Mouse (Mus musculus) CH12.LX (cell line): ENCODE results near the gene Prss57. TPM values are rescaled to one million over a fixed set of nuclear protein-coding genes. Genes with fewer than 3 reads are reported as not detected.

Experiments used
- DNase-seq: peaks from one replicate; pipeline ENCODE4 v3.0.0-alpha.2; 2013; ENCODE audit errors: extremely low read depth
- H3K27ac ChIP-seq: 2 replicates; pipeline ENCODE4 v1.5.1; 2012; ENCODE audit warnings: low read depth, mild to moderate bottlenecking, control low read depth, moderate library complexity; ENCODE audit not compliant: insufficient read depth
- H3K27me3 ChIP-seq: replicated peaks from 2 replicates; pipeline ENCODE3; 2012; ENCODE audit warnings: inconsistent platforms
- H3K36me3 ChIP-seq, 2 experiments: replicated peaks in 1 of 2; 2 replicates each; pipeline versions ENCODE3 to v1.6.1; 2012; ENCODE audit warnings: inconsistent platforms in 1 of 2, low read length in 1 of 2, mild to moderate bottlenecking in 1 of 2, mixed read lengths in 1 of 2, moderate library complexity in 1 of 2; ENCODE audit not compliant: control insufficient read depth in 1 of 2, insufficient read depth in 1 of 2
- H3K4me1 ChIP-seq, 2 experiments: 2 replicates each; pipeline ENCODE4 v1.6.1; 2012; ENCODE audit warnings: inconsistent platforms in 1 of 2, moderate library complexity in 1 of 2; ENCODE audit not compliant: insufficient read depth in 2 of 2, control insufficient read depth in 1 of 2
- H3K4me2 ChIP-seq: 2 replicates; pipeline ENCODE4 v1.6.1; 2012; ENCODE audit warnings: low read depth, mild to moderate bottlenecking, control low read depth; ENCODE audit not compliant: poor library complexity, insufficient read depth, severe bottlenecking
- H3K4me3 ChIP-seq, 3 experiments: fragments of 150-350 bp in 1 of 3; sonication (generic) in 1 of 3; replicated peaks in 1 of 3; 2 replicates each; pipeline versions ENCODE3 to v1.5.1; 2011 to 2012; ENCODE audit warnings: low read depth in 2 of 3, low read length in 2 of 3, mild to moderate bottlenecking in 2 of 3, moderate library complexity in 2 of 3, control low read depth in 1 of 3, improper control_type of control experiment in 1 of 3, inconsistent platforms in 1 of 3, mixed read lengths in 1 of 3; ENCODE audit not compliant: poor library complexity in 1 of 3
- H3K79me2 ChIP-seq: replicated peaks from 2 replicates; pipeline ENCODE4 v1.6.1; 2012; ENCODE audit warnings: mild to moderate bottlenecking, moderate library complexity; ENCODE audit not compliant: control insufficient read depth, poor library complexity, insufficient read depth, severe bottlenecking; ENCODE audit errors: extremely low read depth
- H3K9ac ChIP-seq: 2 replicates; pipeline ENCODE4 v1.6.1; 2012; ENCODE audit warnings: low read depth, mild to moderate bottlenecking, control low read depth, moderate library complexity; ENCODE audit not compliant: insufficient read depth
- H3K9me3 ChIP-seq: replicated peaks from 2 replicates; pipeline ENCODE3; 2012; ENCODE audit warnings: low read length, inconsistent platforms, mixed read lengths
- BHLHE40 ChIP-seq: IDR thresholded peaks from 2 replicates; pipeline ENCODE4 v1.6.1; 2011; ENCODE audit warnings: mild to moderate bottlenecking, low read depth, low read length, improper control_type of control experiment
- CHD1 ChIP-seq: IDR thresholded peaks from 2 replicates; pipeline ENCODE4 v1.6.1; 2012; ENCODE audit warnings: low read depth, low read length, improper control_type of control experiment, inconsistent platforms
- E2F4 ChIP-seq: IDR thresholded peaks from 2 replicates; pipeline ENCODE4 v1.6.1; 2011; ENCODE audit warnings: low read depth, low read length, improper control_type of control experiment; ENCODE audit not compliant: insufficient replicate concordance
- EP300 ChIP-seq: IDR thresholded peaks from 2 replicates; pipeline ENCODE4 v1.6.1; 2011; ENCODE audit warnings: low read length, improper control_type of control experiment
- HCFC1 ChIP-seq: IDR thresholded peaks from 2 replicates; pipeline ENCODE4 v1.6.1; 2012; ENCODE audit warnings: low read depth, mild to moderate bottlenecking, inconsistent platforms, low read length, improper control_type of control experiment
- IRF4 ChIP-seq: IDR thresholded peaks from 2 replicates; pipeline ENCODE4 v1.6.1; 2014; ENCODE audit warnings: low read depth, mild to moderate bottlenecking, inconsistent platforms, low read length, improper control_type of control experiment
- JUN ChIP-seq: IDR thresholded peaks from 2 replicates; pipeline ENCODE4 v1.6.1; 2011; ENCODE audit warnings: low read depth, mild to moderate bottlenecking, low read length, improper control_type of control experiment, moderate library complexity; ENCODE audit not compliant: insufficient read depth
- MAX ChIP-seq: IDR thresholded peaks from 2 replicates; pipeline ENCODE4 v1.6.1; 2011; ENCODE audit warnings: low read length, improper control_type of control experiment
- MAZ ChIP-seq: IDR thresholded peaks from 2 replicates; pipeline ENCODE4 v1.6.1; 2012; ENCODE audit warnings: low read depth, mild to moderate bottlenecking, inconsistent platforms, low read length, improper control_type of control experiment, moderate library complexity
- MXI1 ChIP-seq: IDR thresholded peaks from 2 replicates; pipeline ENCODE4 v1.6.1; 2011; ENCODE audit warnings: mild to moderate bottlenecking, low read depth, low read length, improper control_type of control experiment
- MYC ChIP-seq: IDR thresholded peaks from 2 replicates; pipeline ENCODE4 v1.6.1; 2011; ENCODE audit warnings: low read depth, mild to moderate bottlenecking, improper control_type of control experiment, low read length
- PAX5 ChIP-seq: IDR thresholded peaks from 2 replicates; pipeline ENCODE4 v1.6.1; 2012; ENCODE audit warnings: low read length, inconsistent platforms, mixed read lengths
- POLR2A ChIP-seq: IDR thresholded peaks from 2 replicates; pipeline ENCODE4 v1.6.1; 2011; ENCODE audit warnings: low read depth, mild to moderate bottlenecking, improper control_type of control experiment, low read length
- TCF12 ChIP-seq: IDR thresholded peaks from 2 replicates; pipeline ENCODE4 v1.6.1; 2014; ENCODE audit warnings: low read depth, mild to moderate bottlenecking, inconsistent platforms, low read length, improper control_type of control experiment
- UBTF ChIP-seq: IDR thresholded peaks from 2 replicates; pipeline ENCODE4 v1.6.1; 2012; ENCODE audit warnings: low read depth, mild to moderate bottlenecking, inconsistent platforms, low read length, improper control_type of control experiment, moderate library complexity
- USF2 ChIP-seq: conservative IDR thresholded peaks from 2 replicates; pipeline ENCODE4 v1.6.1; 2011; ENCODE audit warnings: low read depth, low read length, improper control_type of control experiment
- ZKSCAN1 ChIP-seq: IDR thresholded peaks from 2 replicates; pipeline ENCODE4 v1.6.1; 2012; ENCODE audit warnings: low read depth, inconsistent platforms, low read length, improper control_type of control experiment, borderline replicate concordance
- ZNF384 ChIP-seq: IDR thresholded peaks from 2 replicates; pipeline ENCODE4 v1.6.1; 2012; ENCODE audit warnings: low read depth, low read length, improper control_type of control experiment, inconsistent platforms
- dilution Hi-C: fragments of 300-500 bp; cut with MboI; formaldehyde crosslinking; loops from 2 replicates; pipeline ENCODE4 v1.14.3; 2020; ENCODE audit warnings: low sequenced_read_pairs; ENCODE audit not compliant: extremely low pct_unique_long_range_greater_than_20kb, extremely low pct_ligation_motif_present
- in situ Hi-C: fragments of 300-500 bp; cut with MboI; formaldehyde crosslinking; loops from 3 replicates; pipeline ENCODE4 v1.14.3; 2019; ENCODE audit warnings: low sequenced_read_pairs, low pct_ligation_motif_present, low pct_unique_long_range_greater_than_20kb, mixed read lengths
- polyA plus RNA-seq: library from polyadenylated mRNA; unstranded; fragments of >175 nt; gene quantifications from 2 replicates; pipeline ENCODE4 v1.2.1, GENCODE M21; 2012; ENCODE audit warnings: low read depth; ENCODE audit not compliant: insufficient read length
- total RNA-seq, 2 experiments: library from RNA; depleted of rRNA; stranded (reverse); fragments of 300-350 nt in 1 of 2; fragments of >200 nt in 1 of 2; gene quantifications; 2 replicates each; pipeline ENCODE4 v1.2.3; 2012 to 2014

Gene Prss57
- total and polyA plus RNA-seq, 3 experiments, result 0.08 TPM; not detected in 2

DNA sequence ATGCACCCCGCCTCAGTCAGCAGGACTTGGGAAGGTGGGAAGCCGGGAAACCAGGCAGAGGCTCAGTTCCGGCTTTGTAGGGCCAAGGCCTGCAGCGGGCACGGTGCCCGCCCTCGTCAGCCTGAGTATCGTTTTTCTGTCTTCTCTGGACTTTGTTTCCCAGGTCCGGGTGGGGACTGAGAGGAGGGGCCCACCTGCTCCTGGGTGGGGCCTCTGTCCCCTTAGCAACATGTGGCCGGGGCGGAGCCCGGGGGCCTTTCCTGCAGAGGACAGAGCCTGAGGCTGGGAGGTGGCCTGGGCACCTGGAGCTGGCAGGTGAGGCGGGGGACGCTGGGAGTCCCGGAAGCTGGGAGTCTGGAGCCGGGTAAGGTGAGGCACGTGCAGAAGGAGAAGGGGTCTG lies 31.6 kb upstream of the Prss57 start:
- in situ Hi-C loops, result no loop called here
- no peak overlapping the region for H3K4me2 ChIP-seq
- no peak overlapping the region for H3K27ac ChIP-seq
- dilution Hi-C loops, result no loop called here
- no peaks in the 10 kb centered on the region for H3K36me3 ChIP-seq
- no peak overlapping the region for H3K9ac ChIP-seq
- no peak for DNase-seq
- TF ChIP-seq MAZ (no peak), ZKSCAN1 (no peak), PAX5 (no peak), JUN (no peak), IRF4 (no peak), POLR2A (no peak), BHLHE40 (no peak), HCFC1 (no peak), EP300 (no peak), CHD1 (no peak), TCF12 (no peak), ZNF384 (no peak), MAX (no peak), UBTF (no peak), MYC (no peak), MXI1 (no peak), E2F4 (no peak), USF2 (no peak)
- peaks cover 78% of the 10 kb centered on the region for H3K27me3 ChIP-seq
- H3K4me1 ChIP-seq, result peaks cover 2 to 5% of the 10 kb centered on the region in 2 experiments; a peak in 2 of 4 replicates
- no peaks in the 10 kb centered on the region for H3K79me2 ChIP-seq
- H3K9me3 ChIP-seq, result peaks cover 3% of the 10 kb centered on the region
- H3K4me3 ChIP-seq, result no peak overlapping the region

DNA sequence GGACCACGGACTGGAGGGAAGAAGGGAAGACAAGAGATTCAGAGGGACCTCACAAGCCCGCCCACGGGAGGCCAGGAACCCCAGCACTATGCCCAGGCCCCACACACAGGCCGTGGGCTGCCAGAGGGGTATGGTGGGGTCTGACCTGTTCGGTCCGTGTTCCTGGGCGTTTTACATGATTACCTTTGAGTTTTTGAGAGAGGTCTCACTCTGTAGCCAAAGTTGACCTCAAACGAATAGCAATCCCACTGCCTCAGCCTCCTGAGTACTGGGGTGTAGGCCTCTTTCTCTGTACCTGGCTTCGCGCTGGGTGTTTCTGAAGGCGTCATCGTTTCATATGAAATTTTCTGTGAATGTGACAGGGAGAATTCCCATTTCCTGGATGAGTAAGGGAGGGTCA lies 31.0 kb upstream of the Prss57 start:
- peaks cover 3% of the 10 kb centered on the region for H3K9me3 ChIP-seq
- no peak overlapping the region for H3K4me3 ChIP-seq
- H3K27ac ChIP-seq, result no peak overlapping the region
- H3K9ac ChIP-seq, result no peak overlapping the region
- peaks cover 71% of the 10 kb centered on the region for H3K27me3 ChIP-seq
- dilution Hi-C loops, result no loop called here
- TF ChIP-seq JUN, result no peak
- TF ChIP-seq, all 38 proteins: peak for 0
- Histone ChIP-seq H3K4me2 (no peak overlapping the region), H3K36me3 (no peaks in the 10 kb centered on the region), H3K4me1 (peaks cover 2 to 5% of the 10 kb centered on the region in 2 experiments; a peak in 2 of 4 replicates), H3K79me2 (no peaks in the 10 kb centered on the region)
- in situ Hi-C loops, result no loop called here
- DNase-seq, result no peak
